Mouse (Mus musculus): Measurements from ENCODE around the gene Atg16l1. TPM values are rescaled to one million over a fixed set of nuclear protein-coding genes. Genes with fewer than 3 reads are reported as not detected.

Atg16l1 gene
- polyA plus RNA-seq, 1 experiment from 2014 or later: 28.9 TPM

GRCm38 (mm10) chr1:87789665-87790064 is 34.0 kb downstream of the Atg16l1 start:
- H3K9ac ChIP-seq (ENCODE audit: low read length): no peak overlapping the region
- no peak overlapping the region for H3K4me2 ChIP-seq (ENCODE audit: low read depth, low read length)
- 92% methylated on average over 8 of the region's 8 CpGs for WGBS
- no peak overlapping the region for H3K27ac ChIP-seq (ENCODE audit: low read length)
- H3K4me1 ChIP-seq (ENCODE audit: control insufficient read depth, insufficient read depth, low read length): no peaks in the 10 kb centered on the region
- H3K4me3 ChIP-seq (replicated peaks; ENCODE audit: low read length): no peak overlapping the region
- no peak for ATAC-seq (ENCODE audit: insufficient read depth, low FRiP score)
- no peaks in the 10 kb centered on the region for H3K27me3 ChIP-seq (ENCODE audit: control insufficient read depth, insufficient read depth, low read length)
- H3K36me3 ChIP-seq (ENCODE audit: control insufficient read depth, insufficient read depth, low read length): peaks cover 14% of the 10 kb centered on the region; the same call in 1 of the 2 replicates
- H3K9me3 ChIP-seq (replicated peaks; ENCODE audit: control insufficient read depth, low read length): no peaks in the 10 kb centered on the region

GRCm38 (mm10) chr1:87792438-87793137 is 36.9 kb downstream of the Atg16l1 start:
- no peak overlapping the region for H3K9ac ChIP-seq (ENCODE audit: low read length)
- ATAC-seq (ENCODE audit: insufficient read depth, low FRiP score): no peak

GRCm38 (mm10) chr1:87793138-87793449 is 37.4 kb downstream of the Atg16l1 start:
- no peaks in the 10 kb centered on the region for H3K27me3 ChIP-seq (ENCODE audit: control insufficient read depth, insufficient read depth, low read length)
- no peak overlapping the region for H3K4me3 ChIP-seq (replicated peaks; ENCODE audit: low read length)
- no peak overlapping the region for H3K9ac ChIP-seq (ENCODE audit: low read length)
- 0 out of 2 replicates have a peak, but pooled peaks cover 5% of the 10 kb centered on the region for H3K36me3 ChIP-seq (ENCODE audit: control insufficient read depth, insufficient read depth, low read length)
- no peak for ATAC-seq (ENCODE audit: insufficient read depth, low FRiP score)
- no peak overlapping the region for H3K4me2 ChIP-seq (ENCODE audit: low read depth, low read length)
- H3K4me1 ChIP-seq (ENCODE audit: control insufficient read depth, insufficient read depth, low read length): no peaks in the 10 kb centered on the region
- no peaks in the 10 kb centered on the region for H3K9me3 ChIP-seq (replicated peaks; ENCODE audit: control insufficient read depth, low read length)
- WGBS: 81% methylated on average over 6 of the region's 6 CpGs
- H3K27ac ChIP-seq (ENCODE audit: low read length): no peak overlapping the region

More at GRCm38 (mm10) chr1:87792438-87793137, 36.9 kb downstream of the Atg16l1 start:
- Histone ChIP-seq H3K4me1 (ENCODE audit: control insufficient read depth, insufficient read depth, low read length) (no peaks in the 10 kb centered on the region), H3K36me3 (ENCODE audit: control insufficient read depth, insufficient read depth, low read length) (0 out of 2 replicates have a peak, but pooled peaks cover 6% of the 10 kb centered on the region), H3K27me3 (ENCODE audit: control insufficient read depth, insufficient read depth, low read length) (no peaks in the 10 kb centered on the region), H3K27ac (ENCODE audit: low read length) (no peak overlapping the region), H3K4me2 (ENCODE audit: low read depth, low read length) (no peak overlapping the region), H3K9me3 (replicated peaks; ENCODE audit: control insufficient read depth, low read length) (no peaks in the 10 kb centered on the region), H3K4me3 (replicated peaks; ENCODE audit: low read length) (no peak overlapping the region)
- WGBS: 75% methylated on average over 4 of the region's 4 CpGs

DNA sequence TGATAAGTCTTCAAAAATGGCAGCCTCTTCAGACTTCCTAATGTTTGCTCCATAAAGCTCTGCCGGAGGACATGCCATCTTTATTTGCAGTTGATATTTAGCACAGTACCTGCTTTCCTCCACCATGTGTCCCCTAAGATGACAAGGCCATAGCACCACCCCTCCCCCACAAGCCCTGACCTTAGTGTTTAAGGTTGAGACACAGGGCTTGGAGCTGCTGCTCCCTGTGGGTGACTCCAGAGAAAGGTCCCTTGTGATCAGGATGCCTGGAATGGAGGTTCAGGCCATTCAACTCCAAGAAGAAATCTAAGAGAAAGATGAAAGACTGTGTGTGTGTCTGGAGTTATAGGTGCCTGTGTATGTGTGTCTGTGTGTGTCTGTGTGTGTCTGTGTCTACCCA is 42.0 kb downstream of the Atg16l1 start:
- Histone ChIP-seq H3K9ac (ENCODE audit: low read length) (no peak overlapping the region), H3K27ac (ENCODE audit: low read length) (no peak overlapping the region), H3K4me3 (replicated peaks; ENCODE audit: low read length) (no peak overlapping the region), H3K9me3 (replicated peaks; ENCODE audit: control insufficient read depth, low read length) (no peaks in the 10 kb centered on the region), H3K27me3 (ENCODE audit: control insufficient read depth, insufficient read depth, low read length) (no peaks in the 10 kb centered on the region), H3K4me1 (ENCODE audit: control insufficient read depth, insufficient read depth, low read length) (no peaks in the 10 kb centered on the region), H3K36me3 (ENCODE audit: control insufficient read depth, insufficient read depth, low read length) (no peaks in the 10 kb centered on the region), H3K4me2 (ENCODE audit: low read depth, low read length) (no peak overlapping the region)
- no peak for ATAC-seq (ENCODE audit: insufficient read depth, low FRiP score)
- 83% methylated on average over 1 of the region's 1 CpGs for WGBS

DNA sequence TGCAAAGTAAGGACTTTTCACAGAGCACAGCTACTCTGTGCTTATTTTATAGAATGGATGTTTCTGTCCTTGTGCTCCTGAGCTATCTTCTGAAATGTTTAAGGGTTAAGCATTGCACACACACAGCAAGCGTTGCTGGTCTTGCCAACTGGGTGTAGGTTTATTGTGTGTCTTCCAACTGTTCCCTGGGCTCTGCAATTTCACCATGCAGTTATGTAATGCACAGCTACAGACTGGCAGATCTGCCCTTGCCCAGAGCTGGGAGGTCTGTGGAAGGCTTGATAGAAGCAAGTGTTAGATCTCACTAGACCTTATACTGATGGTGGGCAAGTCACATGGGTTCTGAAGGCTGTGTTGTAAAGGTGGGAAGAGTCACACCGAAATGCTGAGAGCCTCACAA is 42.6 kb downstream of the Atg16l1 start:
- Histone ChIP-seq H3K4me2 (ENCODE audit: low read depth, low read length) (no peak overlapping the region), H3K4me1 (ENCODE audit: control insufficient read depth, insufficient read depth, low read length) (no peaks in the 10 kb centered on the region), H3K9ac (ENCODE audit: low read length) (no peak overlapping the region), H3K9me3 (replicated peaks; ENCODE audit: control insufficient read depth, low read length) (no peaks in the 10 kb centered on the region), H3K27me3 (ENCODE audit: control insufficient read depth, insufficient read depth, low read length) (no peaks in the 10 kb centered on the region), H3K27ac (ENCODE audit: low read length) (no peak overlapping the region), H3K4me3 (replicated peaks; ENCODE audit: low read length) (no peak overlapping the region), H3K36me3 (ENCODE audit: control insufficient read depth, insufficient read depth, low read length) (no peaks in the 10 kb centered on the region)
- 81% methylated on average over 2 of the region's 2 CpGs for WGBS
- ATAC-seq (ENCODE audit: insufficient read depth, low FRiP score): no peak

- no peak for ATAC-seq (ENCODE audit: insufficient read depth, low FRiP score)
- Histone ChIP-seq H3K9me3 (replicated peaks; ENCODE audit: control insufficient read depth, low read length) (no peaks in the 10 kb centered on the region), H3K4me1 (ENCODE audit: control insufficient read depth, insufficient read depth, low read length) (no peaks in the 10 kb centered on the region), H3K4me3 (replicated peaks; ENCODE audit: low read length) (no peak within 1 kb of the TSS), H3K9ac (ENCODE audit: low read length) (no peak within 1 kb of the TSS), H3K27ac (ENCODE audit: low read length) (no peak within 1 kb of the TSS), H3K4me2 (ENCODE audit: low read depth, low read length) (no peak within 1 kb of the TSS), H3K36me3 (ENCODE audit: control insufficient read depth, insufficient read depth, low read length) (no peaks in the 10 kb centered on the region), H3K27me3 (ENCODE audit: control insufficient read depth, insufficient read depth, low read length) (no peaks in the 10 kb centered on the region)
- WGBS: 57% methylated on average over 6 of the region's 6 CpGs
Measured at GRCm38 (mm10) chr1:87803576-87803975, 47.9 kb downstream of the Atg16l1 start, which contains the start of gene Sag. Gene Sag (plus strand): TSS chr1:87803680.

DNA sequence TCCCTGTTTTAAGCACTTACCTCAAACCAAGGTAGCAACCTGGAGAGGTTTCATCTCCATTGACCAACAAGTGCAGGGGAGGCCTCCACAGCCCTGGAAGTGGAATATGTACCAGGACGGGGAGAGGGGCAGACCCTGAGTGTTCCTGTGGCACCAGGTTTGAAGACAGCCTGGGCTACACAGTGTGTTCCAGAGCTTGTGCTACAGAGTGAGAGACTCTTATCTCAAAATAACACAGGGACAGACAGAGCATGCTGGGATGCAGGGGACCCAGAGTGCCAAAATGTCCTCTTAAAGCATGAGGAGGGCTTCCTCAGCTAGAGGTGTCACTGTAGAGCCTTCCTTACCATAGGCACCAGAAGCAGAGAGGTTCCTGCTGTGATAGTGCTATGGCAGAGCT is 52.1 kb downstream of the Atg16l1 start:
- Histone ChIP-seq H3K36me3 (ENCODE audit: control insufficient read depth, insufficient read depth, low read length) (no peaks in the 10 kb centered on the region), H3K4me3 (replicated peaks; ENCODE audit: low read length) (no peak overlapping the region), H3K4me2 (ENCODE audit: low read depth, low read length) (no peak overlapping the region), H3K9me3 (replicated peaks; ENCODE audit: control insufficient read depth, low read length) (no peaks in the 10 kb centered on the region), H3K9ac (ENCODE audit: low read length) (no peak overlapping the region), H3K27ac (ENCODE audit: low read length) (no peak overlapping the region), H3K4me1 (ENCODE audit: control insufficient read depth, insufficient read depth, low read length) (no peaks in the 10 kb centered on the region), H3K27me3 (ENCODE audit: control insufficient read depth, insufficient read depth, low read length) (no peaks in the 10 kb centered on the region)
- 88% methylated on average over 1 of the region's 1 CpGs for WGBS
- no peak for ATAC-seq (ENCODE audit: insufficient read depth, low FRiP score)

DNA sequence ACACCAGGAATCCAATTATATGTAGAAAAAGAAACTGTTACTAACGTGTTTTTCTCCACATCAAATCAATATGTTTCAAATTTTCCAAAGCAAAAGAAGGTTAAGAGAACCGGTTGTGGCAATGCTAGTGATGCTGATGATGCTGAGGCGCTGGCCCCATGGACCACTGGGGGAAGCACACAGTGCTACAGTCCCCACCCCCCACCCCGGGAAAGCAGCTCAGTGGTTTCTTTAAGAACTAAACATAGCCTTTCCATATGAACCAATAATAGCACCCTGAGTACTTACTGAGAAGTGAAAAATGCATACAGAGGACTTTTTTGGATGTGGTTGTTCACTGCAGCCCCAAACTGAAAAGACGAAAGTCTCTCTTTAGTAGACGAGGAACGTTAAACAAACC is 55.7 kb downstream of the Atg16l1 start:
- H3K9ac ChIP-seq (ENCODE audit: low read length): no peak overlapping the region
- no peak for ATAC-seq (ENCODE audit: insufficient read depth, low FRiP score)
- no peaks in the 10 kb centered on the region for H3K27me3 ChIP-seq (ENCODE audit: control insufficient read depth, insufficient read depth, low read length)
- no peaks in the 10 kb centered on the region for H3K4me1 ChIP-seq (ENCODE audit: control insufficient read depth, insufficient read depth, low read length)
- WGBS: 85% methylated on average over 7 of the region's 7 CpGs
- H3K27ac ChIP-seq (ENCODE audit: low read length): no peak overlapping the region
- no peak overlapping the region for H3K4me2 ChIP-seq (ENCODE audit: low read depth, low read length)
- H3K4me3 ChIP-seq (replicated peaks; ENCODE audit: low read length): no peak overlapping the region
- no peaks in the 10 kb centered on the region for H3K36me3 ChIP-seq (ENCODE audit: control insufficient read depth, insufficient read depth, low read length)
- no peaks in the 10 kb centered on the region for H3K9me3 ChIP-seq (replicated peaks; ENCODE audit: control insufficient read depth, low read length)

GRCm38 (mm10) chr1:87812061-87812460 is 56.4 kb downstream of the Atg16l1 start:
- no peak for ATAC-seq (ENCODE audit: insufficient read depth, low FRiP score)
- Histone ChIP-seq H3K36me3 (ENCODE audit: control insufficient read depth, insufficient read depth, low read length) (no peaks in the 10 kb centered on the region), H3K4me1 (ENCODE audit: control insufficient read depth, insufficient read depth, low read length) (no peaks in the 10 kb centered on the region), H3K9ac (ENCODE audit: low read length) (no peak overlapping the region), H3K4me2 (ENCODE audit: low read depth, low read length) (no peak overlapping the region), H3K27ac (ENCODE audit: low read length) (no peak overlapping the region), H3K27me3 (ENCODE audit: control insufficient read depth, insufficient read depth, low read length) (no peaks in the 10 kb centered on the region), H3K9me3 (replicated peaks; ENCODE audit: control insufficient read depth, low read length) (no peaks in the 10 kb centered on the region), H3K4me3 (replicated peaks; ENCODE audit: low read length) (no peak overlapping the region)
- WGBS: 56% methylated on average over 10 of the region's 10 CpGs
